Mouse (Mus musculus) heart, postnatal 25 days (tissue): ENCODE results near the gene Creb3l2. TPM values are rescaled to one million over a fixed set of nuclear protein-coding genes. Genes with fewer than 3 reads are reported as not detected.

Experiments
- DNase-seq: peaks from one replicate; pipeline ENCODE4 v3.0.0; 2022; ENCODE audit warnings: low spot score
- intact Hi-C: fragments of 180-260 bp; cut with DNase I; formaldehyde crosslinking; loops from one replicate; pipeline ENCODE4 v1.15.1; 2025
- total RNA-seq, 2 experiments: library from RNA; stranded (reverse); gene quantifications; 2 replicates each; pipeline ENCODE4 v1.2.3; 2021

The Creb3l2 gene
- total RNA-seq, 2 experiments from 2014 or later, result 23.9 to 28.5 TPM

DNA sequence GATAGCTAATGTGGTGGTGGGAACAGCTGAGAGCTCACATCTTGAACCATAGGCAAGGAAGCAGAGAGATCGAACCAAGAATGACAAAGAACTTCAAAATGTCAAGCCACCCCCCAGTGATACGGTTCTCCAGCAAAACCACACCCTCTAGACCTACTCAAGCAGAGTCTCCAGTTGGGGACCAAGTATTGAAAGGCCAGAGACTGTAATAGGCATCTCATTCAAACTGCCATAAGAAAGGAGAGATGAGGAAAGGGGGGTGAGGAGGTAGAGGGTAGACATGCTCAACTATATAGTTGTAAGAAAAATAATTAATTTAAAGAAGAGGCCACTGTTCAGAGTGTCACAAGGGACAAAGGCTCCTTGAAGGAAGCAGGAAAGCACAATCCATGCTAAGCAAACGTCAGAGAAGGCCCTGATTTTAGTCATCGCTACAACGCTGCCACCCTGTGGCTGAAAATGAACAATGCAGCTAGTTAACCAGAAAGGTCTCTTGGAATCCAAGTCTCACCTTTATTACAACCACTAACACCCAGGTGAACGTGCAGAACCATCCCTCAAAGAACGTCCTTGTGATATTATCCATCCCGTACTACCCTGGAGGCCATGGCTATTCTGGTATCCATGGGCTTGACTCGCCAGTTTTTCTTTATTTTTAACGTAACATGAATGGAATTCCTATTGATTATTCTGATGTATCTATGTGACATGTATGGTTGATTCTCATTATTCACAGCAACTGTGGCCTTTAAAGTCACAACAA lies 5.9 kb upstream of the Creb3l2 start:
- intact Hi-C loops, result loop anchor here (1.0 to 5.0 kb wide), 4 partner anchors 76 to 394 kb away; no protein-coding TSS in a partner anchor

GRCm38 (mm10) chr6:37442781-37443180 lies 835 bp upstream of the Creb3l2 start:
- DNase-seq, result no peak
- intact Hi-C loops, result no loop called here

More for the DNA sequence above, 5.9 kb upstream of the Creb3l2 start:
- DNase-seq, result no peak

- peak; percentile 24 for DNase-seq
- intact Hi-C loops, result loop anchor here (2.0 kb wide), 1 partner anchor 15 kb away; no protein-coding TSS in a partner anchor
Measured at GRCm38 (mm10) chr6:37441251-37442011, 515 bp downstream of the Creb3l2 start.

DNA sequence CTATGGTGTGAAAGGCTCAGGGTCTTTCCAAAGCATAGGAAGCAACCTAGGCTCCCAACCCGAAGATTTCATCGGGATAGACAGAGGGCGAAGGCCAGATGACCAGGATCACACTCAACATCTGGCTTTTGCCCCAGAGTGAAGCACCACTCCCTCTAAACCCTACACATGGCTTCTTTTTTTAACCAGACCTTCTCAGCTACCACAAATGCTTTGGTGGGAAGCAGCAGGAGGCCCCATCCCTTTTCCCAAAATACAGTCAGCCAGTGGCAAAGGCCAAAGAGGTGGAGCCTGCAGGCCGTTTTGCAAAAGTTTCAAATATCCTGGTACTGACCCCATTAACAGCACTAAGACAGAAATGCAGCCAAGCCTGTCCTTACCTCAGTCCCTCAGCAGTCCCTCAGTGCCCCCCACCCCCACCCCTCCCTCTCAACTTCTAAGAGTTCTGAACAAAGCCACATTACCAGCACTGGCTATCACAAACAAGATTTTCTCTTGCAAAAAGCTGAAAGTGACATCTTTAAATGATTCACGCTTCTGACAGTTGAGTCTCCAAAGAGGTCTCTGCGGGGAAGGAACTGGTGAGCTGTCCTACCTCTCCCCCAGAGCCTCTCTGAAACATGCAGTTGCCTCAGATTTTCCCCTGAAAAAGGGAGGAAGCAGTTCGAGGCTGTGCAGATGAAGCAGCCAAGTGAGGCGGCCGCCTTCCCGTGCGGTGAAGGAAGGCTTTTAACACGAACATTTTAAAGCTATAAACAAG lies 1.3 kb downstream of the Creb3l2 start:
- peak; percentile 24 for DNase-seq
- intact Hi-C loops, result loop anchor here (2.0 kb wide), 1 partner anchor 14 kb away; no protein-coding TSS in a partner anchor

DNA sequence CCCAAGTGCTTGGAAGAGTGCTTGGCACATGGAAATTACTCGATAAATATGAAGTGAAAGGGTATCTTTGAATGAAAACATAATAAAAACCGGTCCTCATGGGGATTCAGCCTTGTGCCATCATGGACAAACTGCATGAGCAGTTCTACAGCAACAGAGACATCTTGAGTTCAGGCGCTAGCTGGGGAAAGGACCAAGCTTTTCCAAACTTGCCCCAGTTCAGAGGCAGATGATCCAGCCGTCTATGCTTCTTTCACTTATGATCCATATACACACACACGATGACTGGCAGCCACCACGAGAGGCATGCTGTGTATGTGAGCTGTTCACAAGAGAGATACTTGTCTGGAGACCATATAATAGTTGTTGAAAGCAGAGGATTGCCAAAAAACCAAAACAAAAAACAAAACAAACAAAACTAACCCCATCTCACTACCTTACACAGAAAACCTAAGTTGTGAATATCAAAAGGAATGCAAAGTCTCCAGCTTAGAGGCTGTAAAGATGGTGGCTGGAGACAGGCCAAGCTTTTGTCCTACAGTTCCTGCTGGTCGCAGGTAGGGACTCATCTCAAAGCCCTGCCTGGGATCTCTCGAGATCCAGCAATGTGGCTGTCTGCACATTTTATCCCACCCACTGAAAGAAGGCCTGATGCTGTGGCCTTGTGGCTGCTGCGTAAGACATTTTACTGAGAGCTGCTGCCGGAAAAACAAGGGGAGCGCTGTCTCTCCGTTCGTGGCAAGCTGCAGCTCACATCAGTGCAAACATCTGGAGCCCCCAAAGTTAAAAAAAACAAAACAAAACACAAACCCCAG lies 2.1 kb downstream of the Creb3l2 start:
- intact Hi-C loops, result loop anchor here (2.0 kb wide), 1 partner anchor 13 kb away; no protein-coding TSS in a partner anchor
- DNase-seq, result no peak

GRCm38 (mm10) chr6:37438510-37438909 lies 3.4 kb downstream of the Creb3l2 start:
- DNase-seq, result no peak
- intact Hi-C loops, result no loop called here

- intact Hi-C loops, result no loop called here
- no peak for DNase-seq
Measured at GRCm38 (mm10) chr6:37437086-37437485, 4.9 kb downstream of the Creb3l2 start.

DNA sequence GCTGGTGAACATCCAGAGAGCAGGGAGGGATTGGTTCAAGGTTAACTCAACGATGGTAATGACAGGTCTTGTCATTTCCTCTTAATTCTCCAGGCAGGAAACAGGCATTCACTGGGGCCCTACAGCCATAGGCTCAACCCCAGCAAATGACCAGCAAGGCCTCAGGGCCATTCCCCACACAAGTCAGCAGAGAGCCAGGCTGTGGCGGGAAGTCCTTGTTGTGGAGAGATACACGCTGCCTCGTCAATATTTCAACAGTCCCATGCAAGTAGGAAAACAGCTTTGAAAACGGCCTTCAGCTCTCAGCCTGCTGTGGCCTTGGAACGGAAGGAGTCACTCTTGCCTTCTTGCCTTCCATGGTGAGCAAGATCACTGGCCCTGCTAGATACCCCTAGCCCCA lies 6.6 kb downstream of the Creb3l2 start:
- no peak for DNase-seq
- intact Hi-C loops, result no loop called here

DNA sequence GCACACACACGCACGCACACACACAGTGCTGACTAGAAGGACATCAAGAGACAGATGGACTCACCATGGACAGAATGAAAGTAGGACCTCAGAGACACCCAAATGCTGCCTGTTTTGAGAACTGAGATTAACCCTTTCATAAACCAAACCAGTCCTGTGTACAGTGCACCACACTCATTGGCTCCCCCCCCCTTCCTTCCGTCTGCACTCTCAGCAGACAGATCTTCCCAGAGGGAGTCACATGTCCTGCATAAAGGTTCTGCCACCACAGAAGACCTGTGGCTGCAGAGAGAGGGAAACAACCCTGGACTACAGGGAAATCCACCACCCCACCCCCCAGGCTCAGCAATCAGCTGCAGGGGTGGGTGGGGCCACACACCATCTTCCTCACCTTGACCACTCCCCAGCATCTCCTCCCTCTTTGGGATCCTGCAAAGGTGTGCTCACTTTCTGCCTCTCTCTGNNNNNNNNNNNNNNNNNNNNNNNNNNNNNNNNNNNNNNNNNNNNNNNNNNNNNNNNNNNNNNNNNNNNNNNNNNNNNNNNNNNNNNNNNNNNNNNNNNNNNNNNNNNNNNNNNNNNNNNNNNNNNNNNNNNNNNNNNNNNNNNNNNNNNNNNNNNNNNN lies 12.0 kb downstream of the Creb3l2 start:
- intact Hi-C loops, result loop anchor here (5.0 kb wide), 1 partner anchor 33 kb away; no protein-coding TSS in a partner anchor
- DNase-seq, result no peak

GRCm38 (mm10) chr6:37428947-37429346 lies 13.0 kb downstream of the Creb3l2 start:
- DNase-seq, result no peak
- intact Hi-C loops, result no loop called here

GRCm38 (mm10) chr6:37428044-37428443 lies 13.9 kb downstream of the Creb3l2 start:
- DNase-seq, result no peak
- intact Hi-C loops, result no loop called here

GRCm38 (mm10) chr6:37426615-37427014 lies 15.3 kb downstream of the Creb3l2 start:
- intact Hi-C loops, result loop anchor here (2.0 kb wide), 1 partner anchor 14 kb away; no protein-coding TSS in a partner anchor
- DNase-seq, result no peak

DNA sequence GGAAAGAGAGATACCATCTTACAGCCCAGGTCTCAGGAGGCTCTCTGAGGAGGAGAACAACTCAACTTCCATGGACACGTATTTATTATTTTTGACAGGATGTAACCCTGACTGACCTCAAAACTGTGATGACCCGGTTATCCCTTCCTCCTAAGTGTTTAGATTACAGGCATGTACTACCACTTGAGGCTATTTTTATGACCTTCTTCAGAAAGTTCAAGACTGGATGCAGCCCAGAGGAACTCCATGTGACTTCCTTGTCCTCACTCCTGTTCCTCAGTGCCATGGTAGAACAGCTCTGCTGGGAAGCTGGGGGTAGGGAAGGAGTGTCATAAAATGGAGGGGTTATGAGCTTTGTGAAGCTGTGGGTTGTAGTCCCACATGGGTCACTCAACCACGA lies 16.1 kb downstream of the Creb3l2 start:
- intact Hi-C loops, result loop anchor here (2.0 kb wide), 1 partner anchor 15 kb away; no protein-coding TSS in a partner anchor

GRCm38 (mm10) chr6:37425075-37425474 lies 16.9 kb downstream of the Creb3l2 start:
- intact Hi-C loops, result no loop called here
- DNase-seq, result no peak

More for the DNA sequence above, 16.1 kb downstream of the Creb3l2 start:
- no peak for DNase-seq

DNA sequence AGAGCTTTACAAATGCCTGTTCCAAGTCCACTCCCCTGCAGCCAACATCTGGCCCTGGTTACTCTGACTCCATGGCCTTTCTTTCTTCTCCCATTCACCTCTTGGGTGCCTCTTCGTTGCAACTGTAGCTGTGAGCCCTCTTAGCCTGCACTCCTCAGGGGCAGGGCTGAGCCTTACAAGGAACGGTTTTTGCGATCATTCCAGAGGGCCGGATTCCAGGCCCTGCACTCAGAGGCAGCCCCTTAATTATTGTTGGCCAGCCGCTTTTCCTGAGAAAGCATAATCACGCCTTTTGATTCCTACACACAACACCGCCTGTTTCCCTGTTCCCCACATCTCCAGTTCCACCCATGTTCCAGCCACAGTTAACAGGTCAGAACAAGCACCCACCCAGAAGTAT lies 17.6 kb downstream of the Creb3l2 start:
- intact Hi-C loops, result no loop called here
- DNase-seq, result peak; percentile 65

DNA sequence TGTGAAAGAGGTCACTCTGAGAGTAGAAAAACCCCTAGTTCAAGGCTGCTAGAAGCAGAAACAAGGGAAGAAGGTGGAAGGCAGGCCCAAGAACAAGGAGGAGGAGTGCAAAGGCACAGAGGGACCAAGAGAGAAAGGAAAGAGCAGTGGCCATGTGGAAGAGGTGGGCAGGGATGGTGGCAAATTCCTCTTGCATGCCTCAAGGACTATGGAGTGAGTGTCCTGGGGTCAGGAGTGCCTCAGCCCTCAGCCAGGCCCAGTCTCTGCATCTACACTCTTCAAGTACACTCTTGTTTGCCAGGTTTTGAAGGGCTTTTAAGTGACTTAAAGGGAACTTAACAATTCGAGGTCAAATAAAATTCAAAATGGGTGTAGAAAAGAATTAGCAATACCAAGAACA lies 18.6 kb downstream of the Creb3l2 start:
- intact Hi-C loops, result no loop called here
- no peak for DNase-seq

GRCm38 (mm10) chr6:37421124-37421523 lies 20.8 kb downstream of the Creb3l2 start:
- intact Hi-C loops, result no loop called here
- no peak for DNase-seq

- DNase-seq, result peak; percentile 76
- intact Hi-C loops, result no loop called here
Measured at GRCm38 (mm10) chr6:37419445-37419941, 22.5 kb downstream of the Creb3l2 start.

- intact Hi-C loops, result no loop called here
- DNase-seq, result no peak
Measured at GRCm38 (mm10) chr6:37418931-37419330, 23.0 kb downstream of the Creb3l2 start.
